18 mouse cellular contexts compared by ENCODE assay signal in genomic region chr5:128638716-128639115, GRCm38 (mm10). TPM values are rescaled to one million over a fixed set of nuclear protein-coding genes. Genes with fewer than 3 reads are reported as not detected.
DNase-seq lines count a peak whose midpoint lies in the region; ATAC-seq lines count a peak whose summit lies in the region.
"Had no signal": no experiment of that assay in that cellular context is flagged by ENCODE, and none has a peak within 500 bp of the region (broad histone marks: within the 10 kb centered on the region; RNA-seq: fewer than 3 reads in every experiment).

No protein-coding gene starts in this region.

- peak; percentile 68 for DNase-seq in hindbrain, embryonic 10.5 days (ENCODE audit: low spot score)
- DNase-seq in ZHBTc4 (ENCODE audit: low read depth, low spot score), result peak; percentile 53
- peak; percentile 34 to 46 for DNase-seq in thymus, postnatal 36 days
- DNase-seq in c-Kit-positive CD71-positive TER-119-positive erythroid progenitor cells, embryonic 14.5 days (ENCODE audit: low spot score), result no peak
- no peak for DNase-seq in lung, postnatal 25 days (ENCODE audit: low spot score)
- DNase-seq: adrenal gland, postnatal 25 days; cerebellum, adult 9-10 months; forebrain, postnatal 0 days had no signal

- H3K36me3 ChIP-seq in hindbrain, embryonic 10.5 days, result no peaks in the 10 kb centered on the region
- H3K36me3 ChIP-seq in hindbrain, embryonic 13.5 days, result no peaks in the 10 kb centered on the region
- H3K36me3 ChIP-seq in embryonic facial prominence, embryonic 13.5 days, result no peaks in the 10 kb centered on the region
- H3K36me3 ChIP-seq: hindbrain, embryonic 15.5 days; limb, embryonic 13.5 days had no signal

- no peak overlapping the region for H3K4me3 ChIP-seq in hindbrain, embryonic 10.5 days
- no peak overlapping the region for H3K4me3 ChIP-seq in hindbrain, embryonic 13.5 days
- no peak overlapping the region for H3K4me3 ChIP-seq in embryonic facial prominence, embryonic 13.5 days
- H3K4me3 ChIP-seq: hindbrain, embryonic 15.5 days; left cerebral cortex, adult 2 months; limb, embryonic 13.5 days had no signal

- H3K4me1 ChIP-seq in hindbrain, embryonic 10.5 days (replicated peaks), result peaks cover 19% of the 10 kb centered on the region; the same call in 1 of the 2 replicates
- 0 out of 2 replicates have a peak, but pooled peaks cover 4% of the 10 kb centered on the region for H3K4me1 ChIP-seq in hindbrain, embryonic 13.5 days (replicated peaks)
- peaks cover 11% of the 10 kb centered on the region for H3K4me1 ChIP-seq in embryonic facial prominence, embryonic 13.5 days
- H3K4me1 ChIP-seq: hindbrain, embryonic 15.5 days had no signal

- no peak overlapping the region for H3K9ac ChIP-seq in hindbrain, embryonic 13.5 days
- no peak overlapping the region for H3K9ac ChIP-seq in embryonic facial prominence, embryonic 13.5 days
- H3K9ac ChIP-seq: forebrain, postnatal 0 days; hindbrain, embryonic 15.5 days; limb, embryonic 13.5 days; liver, embryonic 14.5 days had no signal

- no peak for ATAC-seq in hindbrain, embryonic 13.5 days (ENCODE audit: low FRiP score)
- no peak for ATAC-seq in embryonic facial prominence, embryonic 13.5 days (ENCODE audit: insufficient number of reproducible peaks, insufficient read depth, low FRiP score, low TSS enrichment, low read depth)
- ATAC-seq: activated CD4-positive, CD25-positive, alpha-beta regulatory T cell, adult 4 months; forebrain, postnatal 0 days; intestine, postnatal 0 days had no signal

- 53% methylated on average over 9 of the region's 9 CpGs for WGBS in hindbrain, embryonic 10.5 days
- WGBS in hindbrain, embryonic 13.5 days, result 69% methylated on average over 9 of the region's 9 CpGs
- WGBS in embryonic facial prominence, embryonic 13.5 days, result 33% methylated on average over 9 of the region's 9 CpGs

- H3K4me2 ChIP-seq in hindbrain, embryonic 13.5 days, result no peak overlapping the region
- H3K4me2 ChIP-seq in embryonic facial prominence, embryonic 13.5 days, result no peak overlapping the region
- H3K4me2 ChIP-seq: hindbrain, embryonic 15.5 days; limb, embryonic 13.5 days had no signal

- H3K9me3 ChIP-seq in hindbrain, embryonic 10.5 days, result no peaks in the 10 kb centered on the region
- no peaks in the 10 kb centered on the region for H3K9me3 ChIP-seq in hindbrain, embryonic 13.5 days
- no peaks in the 10 kb centered on the region for H3K9me3 ChIP-seq in embryonic facial prominence, embryonic 13.5 days
- H3K9me3 ChIP-seq: hindbrain, embryonic 15.5 days had no signal

- no peaks in the 10 kb centered on the region for H3K27me3 ChIP-seq in hindbrain, embryonic 10.5 days (ENCODE audit: insufficient read depth, poor library complexity, severe bottlenecking)
- H3K27me3 ChIP-seq in hindbrain, embryonic 13.5 days, result no peaks in the 10 kb centered on the region
- no peaks in the 10 kb centered on the region for H3K27me3 ChIP-seq in embryonic facial prominence, embryonic 13.5 days
- H3K27me3 ChIP-seq: CH12.LX; hindbrain, embryonic 15.5 days; limb, embryonic 13.5 days had no signal

- peak overlapping the region; percentile 18; the same call in 1 of the 2 replicates for H3K27ac ChIP-seq in hindbrain, embryonic 10.5 days
- H3K27ac ChIP-seq in hindbrain, embryonic 13.5 days, result no peak overlapping the region
- 0 out of 2 replicates have a peak overlapping the region, but pooled peaks have one; percentile 22 for H3K27ac ChIP-seq in embryonic facial prominence, embryonic 13.5 days
- H3K27ac ChIP-seq: hindbrain, embryonic 15.5 days; kidney, postnatal 0 days; left cerebral cortex, adult 2 months; limb, embryonic 13.5 days; liver, embryonic 14.5 days had no signal

RNA-seq across cellular contexts. Expression of gene Fzd10, which starts 38.1 kb away (rescaled TPM):
- 16.0 and 22.3 TPM in 2 replicates for polyA plus RNA-seq in hindbrain, embryonic 10.5 days (2016; fragmentation: Nextera tagmentation; extraction: Ambion mirVana)
- polyA plus RNA-seq in hindbrain, embryonic 13.5 days (2015; fragmentation: Nextera tagmentation; extraction: Ambion mirVana), result 6.1 and 8.1 TPM in 2 replicates
- 9.2 and 12.6 TPM in 2 replicates for polyA plus RNA-seq in embryonic facial prominence, embryonic 13.5 days (2015; fragmentation: Nextera tagmentation; extraction: Ambion mirVana)
- polyA plus RNA-seq: activated CD4-positive, CD25-positive, alpha-beta regulatory T cell, adult 4 months had no signal

Comparison
In these comparisons a context has a peak if more than half of its experiments do, and no peak if none do; other contexts are left out.
1. DNase-seq: peak in hindbrain, embryonic 10.5 days (single experiment), ZHBTc4 (single experiment) and thymus, postnatal 36 days (2 of 2); none in c-Kit-positive CD71-positive TER-119-positive erythroid progenitor cells, embryonic 14.5 days (single experiment) and lung, postnatal 25 days (single experiment).